Mouse (Mus musculus): ENCODE measurements at regions not wholly inside any gene's neighbourhood (a gene's known extent, or its start where the extent isn't known, plus 50 kb on each side); places are given as distances from the start of the nearest gene placed in this dataset.

GRCm38 (mm10) chr15:88319527-88319926 lies 280.6 kb upstream of the Zdhhc25 start:
- TF ChIP-seq CTCF (IDR thresholded peaks at IDR 0.05) (no peak), EP300 (IDR thresholded peaks at IDR 0.05) (no peak)

Data from lung, postnatal 0 days (tissue).